Mouse (Mus musculus): ENCODE results near the gene Selenon.

The Selenon gene

GRCm38 (mm10) chr4:134542726-134543125 lies 9.2 kb downstream of the Selenon start:
- no peak for DNase-seq

- no peak for DNase-seq
These were observed 12.9 kb downstream of the Selenon start for GRCm38 (mm10) chr4:134538997-134539580.

GRCm38 (mm10) chr4:134535787-134536151 lies 16.2 kb downstream of the Selenon start:
- no peak for DNase-seq

- peak; percentile 99 for DNase-seq
These were observed 16.8 kb downstream of the Selenon start, which contains the start of gene Mtfr1l for GRCm38 (mm10) chr4:134534932-134535786. Gene Mtfr1l (minus strand): TSS chr4:134535387.

- peak; percentile 83 for DNase-seq
These were observed 17.7 kb downstream of the Selenon start for GRCm38 (mm10) chr4:134534124-134534886.

- DNase-seq, result no peak
These were observed 18.5 kb downstream of the Selenon start for GRCm38 (mm10) chr4:134533421-134533820.

- no peak for DNase-seq
These were observed 19.0 kb downstream of the Selenon start for GRCm38 (mm10) chr4:134532928-134533327.

GRCm38 (mm10) chr4:134526220-134526619 lies 25.7 kb downstream of the Selenon start:
- DNase-seq, result no peak

GRCm38 (mm10) chr4:134525806-134526205 lies 26.2 kb downstream of the Selenon start:
- DNase-seq, result no peak

GRCm38 (mm10) chr4:134523447-134523846 lies 28.5 kb downstream of the Selenon start:
- DNase-seq, result no peak

GRCm38 (mm10) chr4:134519281-134519680 lies 32.7 kb downstream of the Selenon start:
- no peak for DNase-seq

GRCm38 (mm10) chr4:134518541-134518940 lies 33.4 kb downstream of the Selenon start:
- DNase-seq, result no peak

- no peak for DNase-seq
These were observed 34.2 kb downstream of the Selenon start for GRCm38 (mm10) chr4:134517719-134518118.

- DNase-seq, result no peak
These were observed 35.0 kb downstream of the Selenon start for GRCm38 (mm10) chr4:134516981-134517380.

- DNase-seq, result no peak
These were observed 36.4 kb downstream of the Selenon start for GRCm38 (mm10) chr4:134515614-134516013.

- DNase-seq, result no peak
These were observed 37.5 kb downstream of the Selenon start for GRCm38 (mm10) chr4:134514309-134514930.

GRCm38 (mm10) chr4:134512798-134513197 lies 39.2 kb downstream of the Selenon start:
- peak; percentile 80 for DNase-seq

- DNase-seq, result no peak
These were observed 40.2 kb downstream of the Selenon start for GRCm38 (mm10) chr4:134511730-134512129.

GRCm38 (mm10) chr4:134510845-134511411 lies 41.0 kb downstream of the Selenon start, which contains the start of gene Aunip:
Gene Aunip (plus strand): TSS chr4:134510999.
- DNase-seq, result peak; percentile 98

- DNase-seq, result no peak
These were observed 41.6 kb downstream of the Selenon start for GRCm38 (mm10) chr4:134510396-134510795.

GRCm38 (mm10) chr4:134506713-134507112 lies 45.3 kb downstream of the Selenon start:
- DNase-seq, result no peak

GRCm38 (mm10) chr4:134505966-134506594 lies 45.9 kb downstream of the Selenon start:
- DNase-seq, result no peak
